Mouse (Mus musculus): ENCODE results near the gene 4930568D16Rik. TPM values are rescaled to one million over a fixed set of nuclear protein-coding genes. Genes with fewer than 3 reads are reported as not detected.
A peak's percentile ranks its signal among the peaks of the same experiment; 100 is the strongest.

4930568D16Rik gene
- not detected in 2 replicates for polyA plus RNA-seq (2015; fragmentation: Nextera tagmentation; extraction: Ambion mirVana)

DNA sequence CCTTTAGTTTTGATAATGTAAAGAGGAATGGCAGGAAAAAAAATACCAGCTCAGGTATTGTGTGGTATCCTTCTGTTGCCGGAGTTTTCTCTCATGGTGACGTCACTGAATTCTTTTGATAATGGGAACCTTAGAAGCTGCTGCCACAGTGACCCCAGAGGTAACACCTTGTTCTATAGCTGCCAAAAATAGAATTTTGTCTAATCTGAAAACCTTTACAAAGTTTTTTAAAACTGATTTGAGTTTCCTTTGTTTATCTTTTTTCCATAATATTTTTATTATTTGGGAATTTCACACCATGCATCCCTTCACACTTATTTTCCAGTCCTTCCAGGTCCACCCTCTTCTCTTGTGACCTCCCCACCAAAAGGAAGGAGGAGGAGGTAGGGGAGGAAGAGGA lies at the start of gene 4930568D16Rik:
Gene 4930568D16Rik, minus strand, starts transcription at position 101 of the 400 bp plus-strand sequence.
- no peak within 1 kb of the TSS for H3K27ac ChIP-seq
- H3K27me3 ChIP-seq: 0 out of 2 replicates have a peak, but pooled peaks cover 4% of the 10 kb centered on the region
- no peak within 1 kb of the TSS for H3K4me2 ChIP-seq
- H3K4me3 ChIP-seq (replicated peaks): no peak within 1 kb of the TSS
- DNase-seq (no peak), ATAC-seq (ENCODE audit: low read depth) (no peak)
- WGBS (ENCODE audit: insufficient replicate concordance): 69% methylated on average over 2 of the region's 2 CpGs
- H3K4me1 ChIP-seq (replicated peaks): no peaks in the 10 kb centered on the region
- H3K9me3 ChIP-seq (replicated peaks): no peaks in the 10 kb centered on the region
- H3K36me3 ChIP-seq: no peaks in the 10 kb centered on the region
- no peak within 1 kb of the TSS for H3K9ac ChIP-seq

DNA sequence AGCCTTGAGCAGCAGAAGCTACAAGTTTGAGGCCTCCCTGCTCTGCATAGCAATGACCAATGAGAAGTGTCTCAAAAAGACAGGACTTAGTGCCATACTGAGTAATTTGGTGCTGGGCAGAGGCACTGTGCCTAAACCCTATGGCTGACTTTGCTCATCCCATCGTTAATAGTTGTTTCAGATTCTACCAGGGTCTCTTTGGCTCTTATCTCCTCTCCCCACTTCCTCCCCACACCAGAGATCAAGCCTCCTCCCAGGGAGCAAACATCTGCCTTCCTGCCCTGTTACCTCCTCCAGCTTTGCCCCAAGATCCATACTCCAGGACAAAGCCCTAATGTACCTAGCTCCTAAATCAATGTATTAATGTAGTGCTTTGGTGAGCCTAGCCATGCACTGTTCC lies 49.7 kb upstream of the 4930568D16Rik start:
- no peak for DNase-seq
- Histone ChIP-seq H3K27me3 (no peaks in the 10 kb centered on the region), H3K4me3 (replicated peaks) (no peak overlapping the region), H3K4me1 (replicated peaks) (peaks cover 66% of the 10 kb centered on the region), H3K9ac (peak overlapping the region; percentile 23; the same call in 1 of the 2 replicates), H3K4me2 (no peak overlapping the region), H3K9me3 (replicated peaks) (no peaks in the 10 kb centered on the region), H3K27ac (peak overlapping the region; percentile 45), H3K36me3 (peaks cover 42% of the 10 kb centered on the region)
- WGBS (ENCODE audit: insufficient replicate concordance): 13% methylated on average over 1 of the region's 1 CpGs
- ATAC-seq (ENCODE audit: low read depth): no peak

DNA sequence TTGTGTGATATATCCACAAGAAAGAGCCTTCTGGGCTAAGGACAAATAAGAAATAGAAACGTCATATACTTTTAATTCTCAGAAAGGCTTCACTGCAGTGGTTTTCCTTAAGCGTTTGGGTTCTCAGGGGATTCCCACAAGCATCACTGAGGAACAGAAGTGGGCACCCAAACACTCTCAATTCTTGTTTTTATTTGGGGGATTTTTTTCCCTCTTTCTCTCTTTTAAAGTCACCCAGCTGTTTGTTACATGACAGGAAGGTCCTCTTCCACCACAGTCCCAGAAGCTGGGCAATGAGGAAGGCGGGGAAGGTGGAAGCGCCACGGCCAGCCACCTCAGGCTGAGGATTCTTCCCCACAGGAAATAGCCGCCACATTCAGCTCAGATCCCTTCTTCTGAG lies 48.9 kb upstream of the 4930568D16Rik start:
- H3K9ac ChIP-seq: no peak overlapping the region
- DNase-seq (no peak), ATAC-seq (ENCODE audit: low read depth) (no peak)
- H3K27me3 ChIP-seq: no peaks in the 10 kb centered on the region
- H3K4me3 ChIP-seq (replicated peaks): no peak overlapping the region
- peaks cover 39% of the 10 kb centered on the region for H3K36me3 ChIP-seq
- H3K4me2 ChIP-seq: no peak overlapping the region
- 61% methylated on average over 6 of the region's 6 CpGs for WGBS (ENCODE audit: insufficient replicate concordance)
- peak overlapping the region; percentile 45; the same call in 1 of the 2 replicates for H3K27ac ChIP-seq
- peaks cover 62% of the 10 kb centered on the region for H3K4me1 ChIP-seq (replicated peaks)
- no peaks in the 10 kb centered on the region for H3K9me3 ChIP-seq (replicated peaks)

DNA sequence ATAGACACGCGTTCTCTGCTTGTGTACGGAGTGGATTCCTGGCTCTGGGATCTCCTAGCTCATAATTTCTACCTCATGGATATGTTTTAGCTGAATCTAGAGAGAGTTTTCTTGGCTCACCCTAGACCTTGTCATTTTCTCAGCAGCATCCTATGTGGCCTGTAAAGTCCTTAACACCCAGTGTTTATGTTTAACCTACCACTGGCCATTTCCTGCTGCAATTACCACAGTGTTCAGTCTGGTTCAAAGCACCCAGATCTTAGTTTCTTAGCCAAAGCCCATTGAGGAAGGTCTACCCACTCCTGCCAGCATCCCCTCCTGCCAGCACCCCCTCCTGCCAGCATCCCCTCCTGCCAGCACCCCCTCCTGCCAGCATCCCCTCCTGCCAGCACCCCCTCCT lies 45.3 kb upstream of the 4930568D16Rik start:
- H3K4me3 ChIP-seq (replicated peaks): no peak overlapping the region
- no peak overlapping the region for H3K9ac ChIP-seq
- peaks cover 29% of the 10 kb centered on the region for H3K4me1 ChIP-seq (replicated peaks)
- H3K9me3 ChIP-seq (replicated peaks): no peaks in the 10 kb centered on the region
- 92% methylated on average over 3 of the region's 3 CpGs for WGBS (ENCODE audit: insufficient replicate concordance)
- H3K27ac ChIP-seq: no peak overlapping the region
- DNase-seq: no peak
- no peaks in the 10 kb centered on the region for H3K27me3 ChIP-seq
- ATAC-seq (ENCODE audit: low read depth): no peak
- H3K36me3 ChIP-seq: peaks cover 48% of the 10 kb centered on the region
- H3K4me2 ChIP-seq: no peak overlapping the region

DNA sequence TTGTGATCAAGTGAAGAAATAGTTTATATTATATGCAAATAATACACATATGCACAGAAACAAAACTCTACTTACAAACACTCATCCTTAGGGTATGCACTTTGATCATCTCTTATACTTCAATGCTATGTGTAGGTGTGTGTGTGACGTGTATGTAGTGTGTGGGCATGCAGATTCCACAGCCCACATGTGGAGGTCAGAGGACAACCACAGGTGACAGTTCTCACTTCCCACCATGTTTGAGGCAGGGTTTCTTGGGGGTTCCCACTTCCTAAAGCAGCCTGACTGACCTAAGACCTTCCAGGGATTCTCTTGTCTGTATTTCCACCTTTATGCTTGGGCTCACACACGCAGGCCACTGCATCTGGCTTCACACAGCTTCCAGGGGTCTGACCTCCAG lies 44.7 kb upstream of the 4930568D16Rik start:
- Histone ChIP-seq H3K36me3 (peaks cover 53% of the 10 kb centered on the region), H3K4me1 (replicated peaks) (peaks cover 24% of the 10 kb centered on the region), H3K4me3 (replicated peaks) (no peak overlapping the region), H3K27ac (no peak overlapping the region), H3K9ac (no peak overlapping the region), H3K27me3 (no peaks in the 10 kb centered on the region), H3K9me3 (replicated peaks) (no peaks in the 10 kb centered on the region), H3K4me2 (no peak overlapping the region)
- no peak for DNase-seq
- no peak for ATAC-seq (ENCODE audit: low read depth)
- WGBS (ENCODE audit: insufficient replicate concordance): 75% methylated on average over 2 of the region's 2 CpGs

DNA sequence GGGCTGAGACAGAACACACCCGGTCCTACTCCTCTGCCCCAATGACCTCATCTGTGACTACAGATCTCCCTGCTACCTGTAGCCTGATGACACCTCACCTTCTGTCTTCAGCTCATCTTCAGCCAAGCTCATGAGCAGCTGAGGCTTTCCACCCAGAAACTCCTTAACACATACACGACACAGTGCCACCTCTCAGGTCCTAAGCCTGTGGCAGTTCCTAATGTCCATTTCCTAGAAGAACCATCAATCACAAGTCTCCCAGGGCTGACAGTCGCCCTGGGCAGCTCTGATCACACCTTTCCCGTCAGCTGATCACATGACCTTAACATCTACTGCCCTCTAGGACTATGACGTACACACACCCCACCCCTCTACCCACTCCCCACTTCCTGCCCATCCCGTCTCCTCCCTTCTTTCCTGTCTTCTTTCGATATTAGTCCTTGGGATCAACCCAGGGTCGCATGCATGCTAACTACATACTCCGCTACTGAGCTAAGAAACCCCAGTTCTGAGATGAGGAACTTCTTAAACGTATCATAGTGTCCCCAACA lies 44.2 kb upstream of the 4930568D16Rik start:
- no peak overlapping the region for H3K4me3 ChIP-seq (replicated peaks)
- no peaks in the 10 kb centered on the region for H3K27me3 ChIP-seq
- H3K27ac ChIP-seq: no peak overlapping the region
- H3K9ac ChIP-seq: no peak overlapping the region
- H3K4me1 ChIP-seq (replicated peaks): peaks cover 22% of the 10 kb centered on the region
- WGBS (ENCODE audit: insufficient replicate concordance): 63% methylated on average over 10 of the region's 10 CpGs
- ATAC-seq (ENCODE audit: low read depth) (no peak), DNase-seq (no peak)
- peaks cover 58% of the 10 kb centered on the region for H3K36me3 ChIP-seq
- H3K9me3 ChIP-seq (replicated peaks): no peaks in the 10 kb centered on the region
- H3K4me2 ChIP-seq: no peak overlapping the region

DNA sequence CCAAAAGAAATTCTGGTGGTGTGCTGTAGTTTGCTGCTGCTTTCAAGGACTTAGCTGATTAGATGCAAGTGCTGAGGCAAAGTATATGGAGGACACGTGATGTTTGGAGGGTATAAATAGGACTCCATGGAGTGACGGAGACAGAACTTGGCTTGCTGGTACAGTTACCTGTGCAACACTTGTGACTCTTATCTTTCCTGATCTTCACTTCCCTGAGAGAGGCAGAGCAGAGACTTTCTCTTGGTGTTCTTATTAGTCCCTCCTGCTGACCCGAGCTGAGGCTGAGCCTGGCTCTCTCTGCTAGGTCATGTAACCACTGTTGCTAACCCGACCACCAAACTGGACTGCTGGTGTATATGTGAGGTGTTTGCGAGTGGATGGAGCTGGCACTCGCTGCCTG lies 41.9 kb upstream of the 4930568D16Rik start:
- Histone ChIP-seq H3K9ac (no peak overlapping the region), H3K27ac (no peak overlapping the region), H3K27me3 (no peaks in the 10 kb centered on the region), H3K36me3 (peaks cover 71% of the 10 kb centered on the region), H3K4me1 (replicated peaks) (peaks cover 14% of the 10 kb centered on the region), H3K9me3 (replicated peaks) (no peaks in the 10 kb centered on the region), H3K4me3 (replicated peaks) (no peak overlapping the region), H3K4me2 (no peak overlapping the region)
- WGBS (ENCODE audit: insufficient replicate concordance): 79% methylated on average over 6 of the region's 6 CpGs
- DNase-seq (no peak), ATAC-seq (ENCODE audit: low read depth) (no peak)

DNA sequence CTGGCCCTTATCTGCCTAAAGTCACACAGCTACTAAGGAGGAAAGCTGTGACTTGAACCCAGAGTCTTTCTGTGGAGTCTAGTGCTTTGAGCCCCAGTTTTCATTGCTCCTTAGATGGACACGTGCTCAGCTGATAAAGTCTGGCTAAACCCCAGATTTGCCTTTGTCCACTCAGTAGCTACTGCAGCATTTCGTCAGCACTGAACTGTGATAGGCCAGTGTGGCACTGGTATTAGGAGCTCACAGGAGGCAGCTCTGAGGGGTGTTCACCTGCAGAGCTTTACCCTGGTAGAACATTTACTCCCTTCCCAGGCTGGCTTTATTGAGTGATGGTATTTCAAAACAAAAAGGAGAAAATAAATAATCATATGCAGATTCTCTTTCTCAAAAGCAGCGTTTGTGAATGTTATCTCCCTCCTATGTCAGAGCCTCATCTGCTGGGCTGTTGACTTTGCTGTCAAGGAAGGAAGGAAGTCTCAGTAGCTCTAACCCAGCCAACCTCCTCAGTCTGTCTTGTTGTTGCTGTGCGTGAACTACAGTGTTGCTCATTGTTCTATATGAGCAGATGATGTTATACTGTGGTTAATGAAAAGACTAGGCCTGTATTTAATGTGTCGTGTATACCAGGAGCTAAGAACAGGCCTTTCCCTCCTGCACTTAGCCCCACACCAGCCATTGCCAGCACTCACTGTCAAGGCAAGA lies 41.0 kb upstream of the 4930568D16Rik start:
- ATAC-seq (ENCODE audit: low read depth) (no peak), DNase-seq (no peak)
- H3K4me3 ChIP-seq (replicated peaks): no peak overlapping the region
- no peak overlapping the region for H3K4me2 ChIP-seq
- 65% methylated on average over 5 of the region's 5 CpGs for WGBS (ENCODE audit: insufficient replicate concordance)
- no peak overlapping the region for H3K9ac ChIP-seq
- H3K27me3 ChIP-seq: no peaks in the 10 kb centered on the region
- H3K4me1 ChIP-seq (replicated peaks): peaks cover 14% of the 10 kb centered on the region
- H3K9me3 ChIP-seq (replicated peaks): no peaks in the 10 kb centered on the region
- H3K27ac ChIP-seq: no peak overlapping the region
- H3K36me3 ChIP-seq: peaks cover 70% of the 10 kb centered on the region

DNA sequence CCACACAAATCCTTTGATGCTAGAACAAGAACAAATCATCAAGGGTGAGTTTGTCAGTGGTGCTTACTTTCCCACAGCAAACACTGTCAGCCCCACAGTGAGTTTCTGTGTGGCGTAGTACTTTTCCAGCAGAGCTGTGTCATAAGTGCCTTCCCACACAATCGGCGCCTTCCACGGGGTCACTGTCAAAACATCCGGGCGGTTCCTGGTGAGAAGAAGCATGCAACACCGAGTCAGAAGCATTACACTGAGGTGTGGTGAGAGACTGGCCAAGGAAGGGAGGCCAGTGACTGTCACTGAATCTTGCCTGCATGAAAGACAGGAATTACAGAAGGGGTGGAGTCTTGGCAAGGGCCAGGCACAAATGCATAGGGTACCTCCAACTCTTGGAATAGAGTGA lies 40.3 kb upstream of the 4930568D16Rik start:
- H3K36me3 ChIP-seq: peaks cover 66% of the 10 kb centered on the region
- no peaks in the 10 kb centered on the region for H3K9me3 ChIP-seq (replicated peaks)
- no peak overlapping the region for H3K27ac ChIP-seq
- no peak overlapping the region for H3K4me2 ChIP-seq
- H3K4me3 ChIP-seq (replicated peaks): no peak overlapping the region
- DNase-seq (no peak), ATAC-seq (ENCODE audit: low read depth) (no peak)
- H3K4me1 ChIP-seq (replicated peaks): peaks cover 14% of the 10 kb centered on the region
- H3K27me3 ChIP-seq: no peaks in the 10 kb centered on the region
- H3K9ac ChIP-seq: no peak overlapping the region
- 83% methylated on average over 7 of the region's 7 CpGs for WGBS (ENCODE audit: insufficient replicate concordance)

DNA sequence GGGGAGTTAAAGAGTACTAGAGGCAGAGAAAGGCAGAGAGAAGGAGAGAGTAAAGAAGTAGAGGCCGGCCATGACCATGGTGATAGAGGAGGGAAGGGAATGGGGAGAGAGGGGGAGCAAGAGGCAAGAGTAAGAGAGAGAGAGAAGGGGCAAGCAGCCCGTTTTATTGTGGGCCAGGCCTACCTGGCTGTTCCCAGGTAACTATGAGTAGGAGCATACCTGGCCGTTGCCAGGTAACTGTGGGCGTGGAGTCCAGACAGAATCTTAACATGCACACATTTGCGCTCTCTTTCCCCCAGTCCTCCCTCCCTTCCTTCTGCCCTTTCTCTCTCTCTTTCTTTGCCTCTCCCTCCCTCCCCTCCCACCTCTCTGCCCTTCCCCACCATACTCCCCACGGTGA lies 39.7 kb upstream of the 4930568D16Rik start:
- H3K9me3 ChIP-seq (replicated peaks): no peaks in the 10 kb centered on the region
- 88% methylated on average over 6 of the region's 6 CpGs for WGBS (ENCODE audit: insufficient replicate concordance)
- H3K36me3 ChIP-seq: peaks cover 65% of the 10 kb centered on the region
- ATAC-seq (ENCODE audit: low read depth) (no peak), DNase-seq (no peak)
- no peak overlapping the region for H3K4me2 ChIP-seq
- H3K27me3 ChIP-seq: no peaks in the 10 kb centered on the region
- no peak overlapping the region for H3K4me3 ChIP-seq (replicated peaks)
- no peak overlapping the region for H3K9ac ChIP-seq
- no peak overlapping the region for H3K27ac ChIP-seq
- peaks cover 14% of the 10 kb centered on the region for H3K4me1 ChIP-seq (replicated peaks)

DNA sequence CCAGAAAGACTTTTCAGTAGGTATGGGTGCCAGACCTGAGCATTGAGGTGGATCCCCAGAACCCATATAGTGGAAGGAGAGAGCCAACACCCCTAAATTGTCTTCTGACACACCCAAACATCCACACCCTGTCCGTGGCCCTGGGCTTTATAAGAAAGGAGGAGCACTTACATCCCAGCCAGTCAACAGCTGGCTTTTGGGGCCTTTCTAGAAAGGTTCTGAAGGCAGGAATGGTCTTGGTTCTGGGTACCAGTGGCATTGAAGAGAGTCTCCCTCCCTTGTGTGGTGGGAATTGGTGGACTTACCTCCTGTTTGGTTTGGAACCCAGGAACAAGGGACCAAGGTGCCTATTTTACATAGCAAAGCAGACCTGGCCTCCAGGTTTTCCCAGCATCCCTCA lies 39.1 kb upstream of the 4930568D16Rik start:
- Histone ChIP-seq H3K9ac (no peak overlapping the region), H3K4me1 (replicated peaks) (peaks cover 11% of the 10 kb centered on the region), H3K27ac (no peak overlapping the region), H3K4me2 (no peak overlapping the region), H3K36me3 (peaks cover 65% of the 10 kb centered on the region), H3K9me3 (replicated peaks) (no peaks in the 10 kb centered on the region), H3K27me3 (no peaks in the 10 kb centered on the region), H3K4me3 (replicated peaks) (no peak overlapping the region)
- 67% methylated on average over 1 of the region's 1 CpGs for WGBS (ENCODE audit: insufficient replicate concordance)
- DNase-seq (no peak), ATAC-seq (ENCODE audit: low read depth) (no peak)

DNA sequence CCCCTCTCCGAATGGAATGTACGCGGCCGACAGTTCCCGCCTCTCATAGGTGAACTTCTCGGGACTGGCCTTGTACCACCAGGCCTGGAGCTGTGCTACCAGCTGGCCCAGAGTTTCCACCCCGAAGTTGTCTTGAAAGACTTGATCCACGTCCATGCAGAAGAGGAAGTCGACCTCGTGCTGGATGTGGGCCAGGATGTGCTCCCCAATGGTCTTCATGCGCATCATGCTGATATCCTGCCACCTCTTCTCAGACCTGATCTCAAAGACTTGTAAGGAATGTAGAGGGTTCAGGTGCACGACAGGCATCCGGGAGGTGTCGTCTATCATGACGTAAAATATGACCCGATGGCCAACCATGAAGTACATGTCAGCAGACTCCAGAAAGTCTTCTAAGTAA lies 34.9 kb upstream of the 4930568D16Rik start:
- no peak for ATAC-seq (ENCODE audit: low read depth)
- no peaks in the 10 kb centered on the region for H3K9me3 ChIP-seq (replicated peaks)
- H3K4me1 ChIP-seq (replicated peaks): peaks cover 12% of the 10 kb centered on the region
- H3K27ac ChIP-seq: no peak overlapping the region
- no peak overlapping the region for H3K4me3 ChIP-seq (replicated peaks)
- no peaks in the 10 kb centered on the region for H3K27me3 ChIP-seq
- H3K36me3 ChIP-seq: peaks cover 31% of the 10 kb centered on the region
- H3K4me2 ChIP-seq: no peak overlapping the region
- 81% methylated on average over 16 of the region's 16 CpGs for WGBS (ENCODE audit: insufficient replicate concordance)
- DNase-seq: no peak
- no peak overlapping the region for H3K9ac ChIP-seq

Measured in liver, embryonic 13.5 days (tissue).